Mouse (Mus musculus) E14TG2a.4 (cell line): ENCODE measurements around the gene Ift20.

Source experiments
- H3K27me3 ChIP-seq: 2 replicates; pipeline ENCODE4 v1.6.1; 2014; ENCODE audit warnings: low read length, control low read depth; ENCODE audit not compliant: insufficient read depth
- H3K36me3 ChIP-seq: 2 replicates; pipeline ENCODE4 v1.6.1; 2014; ENCODE audit warnings: low read length, control low read depth; ENCODE audit not compliant: insufficient read depth
- H3K4me1 ChIP-seq: replicated peaks from 2 replicates; pipeline ENCODE4 v1.6.1; 2014; ENCODE audit warnings: low read depth, low read length, control low read depth
- H3K4me3 ChIP-seq: replicated peaks from 2 replicates; pipeline ENCODE4 v1.5.1; 2014; ENCODE audit warnings: mild to moderate bottlenecking, low read length
- H3K9me3 ChIP-seq: 2 replicates; pipeline ENCODE4 v1.6.1; 2014; ENCODE audit warnings: low read length, control low read depth
- CTCF ChIP-seq: conservative IDR thresholded peaks from 2 replicates; pipeline ENCODE4 v1.5.1; 2014; ENCODE audit warnings: low read length
- NANOG ChIP-seq: IDR thresholded peaks from 2 replicates; pipeline ENCODE4 v1.6.1; 2014; ENCODE audit warnings: borderline replicate concordance, low read length, mixed read lengths
- POU5F1 ChIP-seq: IDR thresholded peaks from 2 replicates; pipeline ENCODE4 v1.6.1; 2014; ENCODE audit warnings: low read length, borderline replicate concordance

Ift20 gene

DNA sequence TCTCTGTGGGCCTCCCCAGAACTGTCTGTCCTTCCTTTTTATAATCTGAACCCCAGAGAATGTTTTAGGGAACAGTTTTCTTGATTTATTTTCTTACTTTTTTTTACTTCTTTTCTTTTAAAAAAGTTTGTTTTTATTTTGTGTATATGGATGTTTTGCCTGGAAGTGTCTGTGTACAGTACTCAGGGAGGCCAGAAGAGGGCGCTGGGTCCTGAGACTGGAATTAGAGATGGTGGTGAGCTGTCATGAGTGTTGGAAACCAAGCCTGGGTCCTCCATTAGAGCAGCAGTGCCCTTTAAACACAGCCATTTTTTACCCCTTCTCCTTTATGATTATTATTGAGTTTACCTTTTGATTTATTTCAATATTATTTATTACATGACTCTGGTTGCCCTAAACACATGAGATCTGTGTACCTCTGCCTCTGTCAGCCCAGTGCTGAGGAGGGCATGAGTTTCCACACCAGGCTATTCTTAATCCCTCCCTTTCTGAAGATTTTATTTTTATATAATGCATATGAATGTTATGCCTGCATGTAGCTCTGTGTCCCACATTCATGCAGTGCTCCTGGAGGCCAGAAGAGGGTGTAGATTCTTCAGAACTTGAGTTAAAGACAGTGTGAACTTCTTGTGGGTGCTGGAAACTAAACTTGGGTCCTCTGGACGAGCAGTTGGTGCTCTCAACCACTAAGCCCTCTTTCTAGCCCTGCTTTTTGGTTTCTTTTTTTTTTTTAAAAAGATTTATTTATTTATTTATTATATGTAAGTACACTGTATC is 20.4 kb upstream of the Ift20 start:
- no peak for TF ChIP-seq POU5F1
- TF ChIP-seq CTCF, result peak; percentile 84
- TF ChIP-seq NANOG, result no peak
- Histone ChIP-seq H3K27me3 (no peaks in the 10 kb centered on the region), H3K9me3 (no peaks in the 10 kb centered on the region), H3K4me3 (no peak overlapping the region), H3K36me3 (peaks cover 70% of the 10 kb centered on the region), H3K4me1 (peaks cover 61% of the 10 kb centered on the region)

DNA sequence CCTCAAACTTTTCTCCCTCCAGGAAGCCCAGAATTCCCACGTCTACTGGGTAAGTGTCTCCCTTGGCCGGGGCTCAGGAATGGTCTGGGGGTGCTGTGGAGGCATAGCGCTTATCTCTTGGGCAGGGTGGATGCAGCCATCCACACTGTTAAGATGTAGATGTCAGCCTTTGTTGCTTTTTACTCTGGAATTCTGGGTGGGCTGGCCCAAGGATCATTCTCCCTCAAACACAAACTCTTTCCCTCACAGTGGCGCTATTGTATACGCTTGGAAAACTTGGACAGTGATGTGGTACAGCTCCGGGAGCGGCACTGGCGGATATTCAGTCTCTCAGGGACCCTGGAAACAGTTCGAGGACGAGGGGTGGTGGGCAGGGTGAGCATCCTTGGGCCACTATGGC is 17.2 kb upstream of the Ift20 start:
- H3K9me3 ChIP-seq, result no peaks in the 10 kb centered on the region
- no peaks in the 10 kb centered on the region for H3K27me3 ChIP-seq
- H3K4me3 ChIP-seq, result no peak overlapping the region
- peaks cover 97% of the 10 kb centered on the region for H3K36me3 ChIP-seq
- peaks cover 63% of the 10 kb centered on the region for H3K4me1 ChIP-seq
- no peak for TF ChIP-seq CTCF
- TF ChIP-seq POU5F1, result no peak

- TF ChIP-seq CTCF (no peak), POU5F1 (no peak), NANOG (no peak)
- Histone ChIP-seq H3K4me1 (peaks cover 48% of the 10 kb centered on the region), H3K27me3 (no peaks in the 10 kb centered on the region), H3K4me3 (no peak overlapping the region), H3K36me3 (peaks cover 97% of the 10 kb centered on the region), H3K9me3 (no peaks in the 10 kb centered on the region)
Observed at GRCm38 (mm10) chr11:78521880-78522279, 14.3 kb upstream of the Ift20 start.

DNA sequence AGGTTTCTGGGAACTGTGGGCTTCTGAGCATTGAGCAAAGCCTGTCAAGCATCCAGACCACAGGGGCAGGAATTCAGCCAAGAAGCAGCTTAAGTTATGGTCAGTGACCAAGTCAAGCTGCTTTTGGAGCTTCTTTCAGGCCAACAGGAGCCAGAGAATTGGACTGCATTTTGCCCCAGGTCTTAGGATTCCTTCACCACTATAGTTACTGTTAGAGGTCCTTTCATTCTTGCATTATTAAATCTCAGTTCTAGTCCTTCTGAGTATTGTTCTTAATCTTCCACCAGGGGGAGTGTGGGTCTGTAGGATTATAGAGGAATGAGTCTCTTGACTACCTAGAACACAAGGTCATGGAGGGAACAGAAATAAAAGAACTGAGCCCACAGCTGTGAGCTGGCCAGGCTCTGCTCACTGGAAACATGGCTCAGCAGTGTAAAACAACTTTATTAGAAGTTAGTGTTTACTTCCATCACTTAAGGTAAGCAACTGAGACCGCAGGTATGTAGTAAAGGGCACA is 13.6 kb upstream of the Ift20 start:
- no peaks in the 10 kb centered on the region for H3K27me3 ChIP-seq
- peaks cover 50% of the 10 kb centered on the region for H3K4me1 ChIP-seq
- H3K9me3 ChIP-seq, result no peaks in the 10 kb centered on the region
- H3K4me3 ChIP-seq, result no peak overlapping the region
- peaks cover 100% of the 10 kb centered on the region for H3K36me3 ChIP-seq
- TF ChIP-seq CTCF, result peak; percentile 28
- no peak for TF ChIP-seq POU5F1

DNA sequence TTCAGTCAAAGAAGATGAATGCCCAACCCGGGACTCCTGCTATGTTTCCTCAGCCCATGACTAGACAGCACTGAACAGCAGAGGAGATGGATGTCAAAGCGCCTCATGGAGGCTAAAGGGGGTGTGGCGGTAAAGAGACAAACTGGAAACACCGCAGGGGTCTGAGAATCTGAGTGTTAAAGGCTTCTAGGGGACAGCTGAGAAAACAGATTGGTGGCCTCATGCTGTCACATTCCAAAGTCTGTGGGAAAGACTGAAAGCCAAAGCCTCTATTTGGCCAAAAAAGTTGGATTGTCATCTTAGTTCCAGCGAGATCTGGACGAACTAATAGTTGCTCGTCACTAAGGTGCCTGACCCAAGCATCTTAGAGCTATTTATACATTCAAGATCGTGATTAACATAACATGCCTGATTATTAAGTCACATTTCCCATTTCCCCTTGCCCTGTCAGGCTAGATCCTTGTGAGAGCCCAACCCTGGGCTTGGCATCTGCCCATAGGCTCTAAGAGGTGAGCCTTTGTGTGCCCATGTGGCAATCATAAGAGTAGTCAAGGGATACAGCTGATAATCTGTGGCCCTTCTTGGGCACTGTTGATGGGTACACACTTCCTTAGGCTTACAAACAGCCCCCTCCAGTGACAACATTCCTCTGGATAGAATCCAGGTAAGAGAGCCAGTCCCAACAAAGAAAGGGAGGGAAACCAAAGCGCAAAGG is 12.8 kb upstream of the Ift20 start:
- no peak for TF ChIP-seq CTCF
- no peak for TF ChIP-seq POU5F1
- no peak for TF ChIP-seq NANOG

GRCm38 (mm10) chr11:78524838-78525237 is 11.3 kb upstream of the Ift20 start:
- H3K36me3 ChIP-seq, result peaks cover 99% of the 10 kb centered on the region
- H3K27me3 ChIP-seq, result no peaks in the 10 kb centered on the region
- TF ChIP-seq NANOG (no peak), CTCF (no peak), POU5F1 (no peak)
- H3K9me3 ChIP-seq, result no peaks in the 10 kb centered on the region
- peaks cover 27% of the 10 kb centered on the region for H3K4me1 ChIP-seq
- no peak overlapping the region for H3K4me3 ChIP-seq

More for the DNA sequence above, 12.8 kb upstream of the Ift20 start:
- Histone ChIP-seq H3K4me1 (peaks cover 41% of the 10 kb centered on the region), H3K9me3 (no peaks in the 10 kb centered on the region), H3K4me3 (no peak overlapping the region), H3K27me3 (no peaks in the 10 kb centered on the region), H3K36me3 (peaks cover 100% of the 10 kb centered on the region)

DNA sequence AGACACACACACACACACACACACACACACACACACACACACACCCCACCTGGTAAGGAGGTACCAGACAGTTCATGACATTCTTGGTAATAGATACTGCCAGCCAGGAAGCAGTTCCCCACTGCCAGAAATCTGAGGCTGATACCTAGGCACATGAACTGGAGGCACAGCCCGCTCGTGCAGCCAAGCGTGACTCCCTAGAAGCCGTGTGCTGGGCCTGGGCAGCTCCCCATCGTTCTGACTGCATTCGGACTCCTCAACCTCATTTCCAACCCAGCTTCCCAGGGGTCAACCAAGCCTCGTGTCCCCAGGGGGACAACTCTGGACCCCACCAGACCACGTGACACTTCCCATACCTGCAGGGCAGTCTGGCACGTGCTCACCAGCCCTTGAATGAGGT is 7.4 kb upstream of the Ift20 start:
- TF ChIP-seq POU5F1 (no peak), CTCF (no peak), NANOG (no peak)
- Histone ChIP-seq H3K4me1 (peaks cover 32% of the 10 kb centered on the region), H3K36me3 (peaks cover 82% of the 10 kb centered on the region), H3K27me3 (no peaks in the 10 kb centered on the region), H3K9me3 (no peaks in the 10 kb centered on the region), H3K4me3 (no peak overlapping the region)

DNA sequence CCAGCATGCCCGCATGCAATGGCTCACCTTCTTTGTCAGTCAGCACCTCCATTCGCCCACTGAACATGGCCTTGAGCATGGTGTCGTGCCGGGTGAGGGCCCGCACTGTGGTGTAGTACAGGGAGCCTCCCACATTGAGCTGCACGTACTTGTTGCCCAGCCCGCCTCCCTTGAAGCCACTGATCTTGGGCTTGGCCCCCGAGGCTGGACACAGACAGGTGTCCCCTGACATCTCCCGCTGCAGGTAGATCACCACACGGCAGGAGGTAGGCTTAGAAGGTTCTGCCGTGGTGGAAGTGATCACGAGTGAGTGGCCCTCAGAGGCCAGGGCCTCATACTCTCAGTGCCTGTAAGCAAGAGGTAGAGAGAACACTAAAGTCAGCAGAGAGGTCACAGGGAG is 6.2 kb upstream of the Ift20 start:
- Histone ChIP-seq H3K27me3 (no peaks in the 10 kb centered on the region), H3K4me3 (no peak overlapping the region), H3K4me1 (peaks cover 42% of the 10 kb centered on the region), H3K9me3 (no peaks in the 10 kb centered on the region), H3K36me3 (peaks cover 70% of the 10 kb centered on the region)
- TF ChIP-seq NANOG (no peak), POU5F1 (no peak)
